Mouse (Mus musculus): ENCODE results near the gene B3gnt2. TPM values are rescaled to one million over a fixed set of nuclear protein-coding genes. Genes with fewer than 3 reads are reported as not detected.
A peak's percentile ranks its signal among the peaks of the same experiment; 100 is the strongest.

Gene B3gnt2
- total RNA-seq, 2 experiments from 2014 or later, result 6.5 to 8.3 TPM

- DNase-seq, result no peak
- intact Hi-C loops (cut with DNase I), result no loop called here
Observed at GRCm38 (mm10) chr11:22872307-22872680, 11.5 kb upstream of the B3gnt2 start.

- intact Hi-C loops (cut with DNase I), result no loop called here
- peak; percentile 42 to 46 for DNase-seq
Observed at GRCm38 (mm10) chr11:22871628-22872306, 11.0 kb upstream of the B3gnt2 start.

GRCm38 (mm10) chr11:22868582-22868981, 7.8 kb upstream of the B3gnt2 start:
- intact Hi-C loops (cut with DNase I), result no loop called here
- DNase-seq, result no peak

GRCm38 (mm10) chr11:22867691-22868090, 6.9 kb upstream of the B3gnt2 start:
- DNase-seq, result no peak
- intact Hi-C loops (cut with DNase I), result no loop called here

- intact Hi-C loops (cut with DNase I), result no loop called here
- DNase-seq, result no peak
Observed at GRCm38 (mm10) chr11:22865635-22866246, 5.0 kb upstream of the B3gnt2 start.

- no peak for DNase-seq
- intact Hi-C loops (cut with DNase I), result loop anchor here (5.0 kb wide), 1 partner anchor 93 kb away; no protein-coding TSS in a partner anchor
Observed at GRCm38 (mm10) chr11:22864305-22865060, 3.7 kb upstream of the B3gnt2 start.

- intact Hi-C loops (cut with DNase I), result loop anchor here (5.0 kb wide), 1 partner anchor 94 kb away; no protein-coding TSS in a partner anchor
- DNase-seq, result no peak
Observed at GRCm38 (mm10) chr11:22863581-22863980, 2.8 kb upstream of the B3gnt2 start.

GRCm38 (mm10) chr11:22861315-22861714, 554 bp upstream of the B3gnt2 start:
- intact Hi-C loops (cut with DNase I), result loop anchor here (2.0 to 5.0 kb wide), 2 partner anchors 96 to 229 kb away; no protein-coding TSS in a partner anchor
- no peak for DNase-seq

- peak; percentile 91 to 93 for DNase-seq
- intact Hi-C loops (cut with DNase I), result loop anchor here (2.0 to 5.0 kb wide), 3 partner anchors 97 to 227 kb away; no protein-coding TSS in a partner anchor
Observed at GRCm38 (mm10) chr11:22859633-22860334, 977 bp downstream of the B3gnt2 start.

GRCm38 (mm10) chr11:22859301-22859632, 1.5 kb downstream of the B3gnt2 start:
- intact Hi-C loops (cut with DNase I), result loop anchor here (5.0 kb wide), 1 partner anchor 97 kb away; no protein-coding TSS in a partner anchor

GRCm38 (mm10) chr11:22858441-22859300, 2.1 kb downstream of the B3gnt2 start:
- peak; percentile 35 to 50 for DNase-seq
- intact Hi-C loops (cut with DNase I), result loop anchor here (5.0 kb wide), 1 partner anchor 96 kb away; no protein-coding TSS in a partner anchor

More at GRCm38 (mm10) chr11:22859301-22859632, 1.5 kb downstream of the B3gnt2 start:
- no peak for DNase-seq

- DNase-seq, result no peak
- intact Hi-C loops (cut with DNase I), result loop anchor here (5.0 kb wide), 1 partner anchor 96 kb away; no protein-coding TSS in a partner anchor
Observed at GRCm38 (mm10) chr11:22857705-22858440, 2.9 kb downstream of the B3gnt2 start.

- intact Hi-C loops (cut with DNase I), result loop anchor here (5.0 kb wide), 1 partner anchor 95 kb away; no protein-coding TSS in a partner anchor
Observed at GRCm38 (mm10) chr11:22857106-22857704, 3.6 kb downstream of the B3gnt2 start.

GRCm38 (mm10) chr11:22856371-22856965, 4.3 kb downstream of the B3gnt2 start:
- no peak for DNase-seq
- intact Hi-C loops (cut with DNase I), result loop anchor here (5.0 kb wide), 1 partner anchor 94 kb away; no protein-coding TSS in a partner anchor

More at GRCm38 (mm10) chr11:22857106-22857704, 3.6 kb downstream of the B3gnt2 start:
- no peak for DNase-seq

GRCm38 (mm10) chr11:22854571-22854970, 6.2 kb downstream of the B3gnt2 start:
- DNase-seq, result no peak
- intact Hi-C loops (cut with DNase I), result loop anchor here (5.0 kb wide), 1 partner anchor 72 kb away; no protein-coding TSS in a partner anchor

GRCm38 (mm10) chr11:22853477-22854157, 7.1 kb downstream of the B3gnt2 start:
- intact Hi-C loops (cut with DNase I), result loop anchor here (5.0 kb wide), 1 partner anchor 71 kb away; no protein-coding TSS in a partner anchor
- no peak for DNase-seq

GRCm38 (mm10) chr11:22852510-22852909, 8.3 kb downstream of the B3gnt2 start:
- intact Hi-C loops (cut with DNase I), result loop anchor here (5.0 kb wide), 1 partner anchor 70 kb away; no protein-coding TSS in a partner anchor
- DNase-seq, result no peak
